ENCODE assay signal across 8 mouse cellular contexts in genomic region chr11:110380310-110380668, GRCm38 (mm10). TPM values are rescaled to one million over a fixed set of nuclear protein-coding genes. Genes with fewer than 3 reads are reported as not detected.
A peak's percentile ranks its signal among the peaks of the same experiment; 100 is the strongest.
DNase-seq lines count a peak whose midpoint lies in the region; ATAC-seq and TF ChIP-seq lines count a peak whose summit lies in the region.

No protein-coding gene starts in this region.

- H3K27ac ChIP-seq in lung, postnatal 0 days (ENCODE audit: low read length), result no peak overlapping the region
- H3K27ac ChIP-seq in limb, embryonic 13.5 days, result no peak overlapping the region; the same call in 1 of the 2 replicates
- H3K27ac ChIP-seq in olfactory bulb, adult 2 months (ENCODE audit: insufficient read depth, low read depth, low read length), result no peak overlapping the region

- no peak for ATAC-seq in CD4-positive, CD25-positive, alpha-beta regulatory T cell, adult 4 months
- ATAC-seq in lung, postnatal 0 days, result peak; percentile 37
- no peak for ATAC-seq in limb, embryonic 13.5 days (ENCODE audit: low FRiP score, low read depth)

- H3K27me3 ChIP-seq in lung, postnatal 0 days (replicated peaks; ENCODE audit: insufficient read depth, low read length), result no peaks in the 10 kb centered on the region
- H3K27me3 ChIP-seq in limb, embryonic 13.5 days, result 0 out of 2 replicates have a peak, but pooled peaks cover 4% of the 10 kb centered on the region

- TF ChIP-seq EP300 in lung, postnatal 0 days (IDR thresholded peaks at IDR 0.05), result no peak

- no peaks in the 10 kb centered on the region; the same call in 1 of the 2 replicates for H3K4me1 ChIP-seq in lung, postnatal 0 days (ENCODE audit: insufficient read depth, low read depth, low read length)
- H3K4me1 ChIP-seq in limb, embryonic 13.5 days, result peaks cover 6% of the 10 kb centered on the region
- peaks cover 9% of the 10 kb centered on the region for H3K4me1 ChIP-seq in olfactory bulb, adult 2 months (ENCODE audit: control insufficient read depth, insufficient read depth, low read length)

- H3K4me2 ChIP-seq in lung, postnatal 0 days (replicated peaks; ENCODE audit: low read depth, low read length), result peak overlapping the region; percentile 66
- peak overlapping the region; percentile 83 for H3K4me2 ChIP-seq in limb, embryonic 13.5 days (replicated peaks)

- no peak for TF ChIP-seq POLR2A in olfactory bulb, adult 2 months (IDR thresholded peaks at IDR 0.05; ENCODE audit: insufficient read depth, low read depth, low read length)

- no peak overlapping the region for H3K9ac ChIP-seq in lung, postnatal 0 days (replicated peaks; ENCODE audit: low read depth)
- H3K9ac ChIP-seq in limb, embryonic 13.5 days, result peak overlapping the region; percentile 59

- no peaks in the 10 kb centered on the region for H3K9me3 ChIP-seq in lung, postnatal 0 days (ENCODE audit: low read length)
- no peaks in the 10 kb centered on the region for H3K9me3 ChIP-seq in limb, embryonic 13.5 days

- no peak for TF ChIP-seq CTCF in lung, postnatal 0 days (IDR thresholded peaks at IDR 0.05)
- TF ChIP-seq CTCF in olfactory bulb, adult 2 months (IDR thresholded peaks at IDR 0.05; ENCODE audit: insufficient read depth, low read depth, low read length), result no peak

- 16% methylated on average over 15 of the region's 15 CpGs for WGBS in lung, postnatal 0 days
- WGBS in limb, embryonic 13.5 days, result 21% methylated on average over 15 of the region's 15 CpGs
- 21% methylated on average over 15 of the region's 15 CpGs for WGBS in olfactory bulb, adult 2 months

- peak overlapping the region; percentile 32 for H3K4me3 ChIP-seq in lung, postnatal 0 days (ENCODE audit: low read depth, low read length)
- peak overlapping the region; percentile 45 for H3K4me3 ChIP-seq in limb, embryonic 13.5 days
- peak overlapping the region; percentile 30 for H3K4me3 ChIP-seq in olfactory bulb, adult 2 months (ENCODE audit: insufficient read depth, low read depth, low read length)

- DNase-seq in CD4-positive, CD25-positive, alpha-beta regulatory T cell, adult 2 months (ENCODE audit: low read depth, low spot score), result peak; percentile 10
- no peak for DNase-seq in lung, postnatal 0 days (ENCODE audit: low spot score)
- no peak for DNase-seq in lung, postnatal 25 days (ENCODE audit: low spot score)
- no peak for DNase-seq in urinary bladder, postnatal 25 days (ENCODE audit: low spot score)
- DNase-seq in gastrocnemius, adult 8-10 months (ENCODE audit: low spot score in 2 of 2), result no peak

- H3K36me3 ChIP-seq in lung, postnatal 0 days (ENCODE audit: insufficient read depth, low read length), result no peaks in the 10 kb centered on the region
- H3K36me3 ChIP-seq in limb, embryonic 13.5 days, result no peaks in the 10 kb centered on the region

RNA-seq across cellular contexts. Expression of gene Map2k6, which starts 18.6 kb away (rescaled TPM):
- polyA plus RNA-seq in CD4-positive, CD25-positive, alpha-beta regulatory T cell, adult 4 months (2017; shearing (Covaris generic)), result 1 to 10 TPM; 5.8 to 8.8 TPM
- polyA plus RNA-seq in lung, postnatal 0 days (2015; fragmentation: Nextera tagmentation; extraction: Ambion mirVana), result 4.7 and 5.1 TPM in 2 replicates
- 34.3 and 34.6 TPM in 2 replicates for polyA plus RNA-seq in limb, embryonic 13.5 days (2015; fragmentation: Nextera tagmentation; extraction: Ambion mirVana)
- polyA plus RNA-seq in olfactory bulb, adult 2 months (2012; ENCODE audit: insufficient read depth, insufficient read length, low replicate concordance, missing spikeins), result not detected in 2 replicates
- total RNA-seq in gastrocnemius, adult 8-10 months (2022), result 10 to 100 TPM; 37.4 to 48.9 (median 43.0) TPM

RNA-seq across cellular contexts. Expression of gene Abca5, which starts 42.8 kb away (rescaled TPM):
- 1 to 10 TPM in 1 of 2 experiments, under 1 TPM in 1; 0.73 to 1.1 TPM for polyA plus RNA-seq in CD4-positive, CD25-positive, alpha-beta regulatory T cell, adult 4 months (2017; shearing (Covaris generic))
- 8.2 and 9.0 TPM in 2 replicates for polyA plus RNA-seq in lung, postnatal 0 days (2015; fragmentation: Nextera tagmentation; extraction: Ambion mirVana)
- 6.5 and 6.6 TPM in 2 replicates for polyA plus RNA-seq in limb, embryonic 13.5 days (2015; fragmentation: Nextera tagmentation; extraction: Ambion mirVana)
- not detected in 2 replicates for polyA plus RNA-seq in olfactory bulb, adult 2 months (2012; ENCODE audit: insufficient read depth, insufficient read length, low replicate concordance, missing spikeins)
- total RNA-seq in gastrocnemius, adult 8-10 months (2022), result 10 to 100 TPM; 11.3 to 16.4 (median 12.1) TPM
